Mouse (Mus musculus) cerebellum, adult 18-20 months (tissue): Measurements from ENCODE around the gene Ccdc183.

Experiments used
- DNase-seq, 2 experiments: peaks; one replicate each; pipeline ENCODE4 v3.0.0; 2021

Ccdc183 gene

DNA sequence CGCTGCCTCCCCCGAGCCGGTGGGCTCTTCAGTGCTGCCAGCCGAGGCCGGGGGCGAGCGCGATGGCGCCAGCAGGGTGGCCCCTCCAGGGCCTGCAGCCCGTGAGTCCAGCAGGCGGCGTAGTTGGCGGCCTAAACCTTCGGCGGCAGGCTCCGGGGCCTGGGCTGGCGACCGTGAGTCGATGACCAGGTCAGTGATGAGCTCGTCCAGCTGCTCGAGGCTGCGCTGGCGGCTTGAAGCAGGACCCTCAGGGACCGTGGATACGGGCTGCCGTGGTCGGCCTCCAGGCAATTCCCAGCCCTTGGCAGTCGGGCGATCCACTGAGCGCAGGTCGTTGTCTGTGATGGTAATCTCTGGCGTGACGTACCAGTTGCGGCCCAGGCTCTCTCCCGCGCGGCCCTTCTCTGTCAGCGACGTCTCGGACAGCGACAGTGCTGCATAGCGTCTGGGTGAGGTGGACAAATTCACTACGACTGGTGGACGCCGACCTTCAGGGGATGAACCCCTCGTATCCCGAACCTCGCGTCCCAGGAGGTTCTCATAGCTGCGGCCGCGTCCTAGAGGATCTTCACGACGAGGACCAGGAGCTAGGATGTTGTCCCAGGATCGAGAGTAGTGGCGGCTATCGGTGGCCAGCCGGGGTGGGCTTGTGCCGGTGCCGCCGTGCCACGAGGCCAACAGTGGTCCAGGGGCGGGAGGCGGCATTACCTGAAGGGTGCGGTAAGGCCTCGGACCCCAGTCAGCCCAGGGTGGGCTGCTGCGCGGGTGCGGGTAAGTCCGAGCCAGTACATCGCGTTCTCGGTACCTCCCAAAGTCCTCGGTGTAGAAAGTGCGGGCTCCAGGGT is 39.3 kb downstream of the Ccdc183 start:
- peak; percentile 24 to 64 for DNase-seq

DNA sequence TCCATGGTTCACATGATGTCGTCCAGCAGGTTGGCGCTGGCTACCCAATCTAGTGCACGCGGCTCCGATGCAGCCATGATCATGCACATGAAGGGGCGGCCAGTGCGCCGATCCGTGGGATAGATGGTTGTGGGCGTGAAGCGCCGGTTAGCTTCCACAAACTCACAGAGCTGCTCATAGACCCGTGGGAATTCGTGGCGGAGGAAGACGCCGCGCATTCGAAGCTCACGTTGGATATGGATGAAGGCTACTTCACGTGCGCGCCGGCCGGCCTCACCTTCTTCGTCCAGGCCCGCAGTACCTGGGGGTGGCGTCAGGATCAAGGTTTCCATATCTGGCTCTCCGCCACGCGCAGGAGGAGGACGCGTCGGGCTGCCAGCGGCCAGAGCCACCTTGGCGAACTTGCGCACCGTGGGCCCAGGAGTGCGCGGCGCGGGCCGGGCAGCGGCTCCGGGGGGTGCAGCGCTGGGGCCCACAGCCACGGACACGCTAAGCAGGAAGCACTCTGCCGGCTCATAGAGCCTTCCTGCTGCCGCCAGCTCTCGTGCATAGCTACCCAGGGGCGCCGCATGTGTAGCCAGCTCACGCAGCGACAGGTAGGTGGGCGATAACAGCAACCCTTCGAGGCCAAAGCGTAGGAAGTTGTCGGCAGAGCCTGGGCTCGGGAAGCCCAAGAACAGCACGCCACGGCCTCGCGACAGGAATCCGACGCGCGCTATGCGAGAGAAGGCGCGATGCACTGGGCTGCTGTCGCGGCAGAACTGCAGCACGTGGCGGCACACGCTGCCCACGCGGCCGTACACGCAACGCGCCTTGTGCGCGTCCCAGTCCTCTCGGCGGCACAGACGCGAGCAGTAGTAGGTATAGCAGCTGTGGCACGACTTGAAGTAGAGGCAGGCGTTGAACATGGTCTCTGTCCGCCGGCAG is 40.2 kb downstream of the Ccdc183 start:
- DNase-seq = peak; percentile 33 to 64

DNA sequence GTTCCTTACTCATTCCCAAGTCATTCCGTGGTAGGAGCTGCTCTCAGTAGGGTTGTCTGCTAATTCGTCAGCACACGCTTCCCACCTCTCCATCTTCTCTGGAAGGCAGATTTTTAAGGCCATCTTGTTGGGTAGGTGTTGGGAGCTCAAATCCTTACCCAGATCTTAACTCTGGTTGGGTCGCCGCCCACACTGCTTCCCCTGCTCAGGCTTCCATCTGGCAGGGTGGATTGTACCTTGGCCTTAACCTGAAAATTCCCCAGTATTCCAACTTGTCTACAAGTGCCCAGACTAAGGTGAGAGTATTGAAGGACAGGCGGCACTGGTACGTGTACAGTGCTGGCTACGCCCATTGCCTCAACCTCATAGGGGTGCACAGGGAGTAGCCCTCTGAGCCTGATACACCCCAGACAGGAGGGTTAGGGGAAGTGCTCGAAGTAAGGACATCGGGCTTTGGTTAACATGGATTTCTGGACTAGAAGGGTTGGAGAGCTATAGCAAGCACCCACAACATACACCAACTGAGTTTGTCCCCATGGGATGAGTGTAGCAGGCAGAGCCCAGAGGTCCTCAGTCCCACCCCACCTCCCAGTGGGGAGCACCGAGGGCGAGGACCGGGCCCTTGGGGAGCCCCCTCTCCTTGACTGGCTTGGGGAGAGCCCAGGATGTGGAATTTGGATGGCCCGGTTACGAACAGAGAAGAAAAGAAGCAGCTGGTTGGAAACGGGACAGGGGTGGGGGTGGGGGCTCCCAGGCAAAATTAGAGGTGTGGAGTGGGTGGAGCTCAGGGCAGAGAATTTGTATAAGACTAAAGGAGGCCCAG is 41.2 kb downstream of the Ccdc183 start:
- peak; percentile 25 to 45 for DNase-seq

DNA sequence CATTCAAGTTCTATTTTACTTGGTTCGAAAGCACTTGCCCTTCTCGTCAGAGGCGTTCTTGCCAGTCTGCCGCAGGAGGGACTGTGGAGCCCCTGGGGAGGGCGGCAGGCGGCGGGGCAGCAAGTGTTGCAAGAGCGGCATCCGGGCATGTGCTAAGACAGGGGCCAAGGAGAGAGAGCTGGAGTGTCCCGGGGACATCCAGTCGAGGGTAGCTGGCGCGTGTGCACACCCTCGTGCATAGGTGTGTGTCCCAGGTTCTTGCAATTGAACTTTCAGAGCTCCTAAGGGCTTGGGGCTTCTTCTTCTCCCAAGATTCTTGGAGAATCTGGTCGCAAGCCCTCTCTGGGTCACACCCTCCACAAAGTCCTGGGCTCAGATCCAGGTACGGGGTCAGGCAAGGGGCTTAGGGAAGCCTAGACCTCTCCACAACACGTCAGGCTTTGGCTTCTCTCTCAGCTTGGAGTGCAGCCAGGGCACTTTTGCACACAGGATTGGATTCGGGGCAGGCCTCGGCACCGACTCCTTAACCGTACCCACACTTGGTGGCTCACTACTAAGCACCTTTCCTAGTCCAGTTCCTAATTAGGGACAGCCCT is 41.9 kb downstream of the Ccdc183 start:
- DNase-seq = peak; percentile 64 to 72

DNA sequence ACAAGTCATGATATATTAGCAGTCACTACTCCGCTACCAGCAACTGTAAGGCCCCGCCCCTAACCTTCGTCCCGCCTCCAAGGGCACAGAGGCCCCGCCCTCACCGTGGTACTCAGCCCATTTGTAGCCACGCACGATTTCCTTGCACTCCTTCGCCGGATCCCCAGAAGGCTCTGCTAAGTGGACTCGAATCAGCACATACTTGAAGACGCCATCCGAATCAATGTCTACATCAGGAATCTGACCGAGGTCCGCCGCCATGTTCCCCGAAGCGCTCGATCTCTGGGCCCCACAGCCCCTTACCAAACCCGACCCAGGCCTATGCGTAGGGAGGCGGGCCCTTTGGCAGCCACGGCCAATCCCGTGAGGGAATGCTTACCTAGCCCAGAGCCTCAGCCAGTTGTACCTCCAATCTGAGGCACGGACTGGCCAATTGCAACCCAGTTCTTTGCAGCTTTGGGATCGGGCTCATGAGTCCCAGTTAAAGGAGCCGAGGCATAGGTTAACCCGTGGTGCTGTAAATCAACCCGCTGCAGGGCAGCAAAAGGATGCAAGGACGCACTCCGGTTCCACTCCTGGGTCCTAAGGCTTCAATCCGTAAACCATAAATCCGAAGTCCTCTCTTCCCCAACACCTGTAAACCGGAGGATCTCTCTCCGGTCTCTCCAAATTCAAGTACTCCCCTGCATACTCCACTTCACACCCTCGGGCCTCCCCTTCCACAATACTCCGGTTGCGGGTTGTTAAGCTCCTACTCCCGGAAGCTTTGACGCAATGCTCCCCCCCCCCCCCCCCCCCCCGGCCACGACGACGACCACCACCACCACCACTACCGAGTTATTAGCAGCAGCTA is 42.7 kb downstream of the Ccdc183 start, which contains the start of the genes Mamdc4 and Phpt1:
Gene Mamdc4, minus strand, starts transcription at position 267 of the 853 bp plus-strand sequence.
Gene Phpt1, minus strand, starts transcription at position 646 of the 853 bp plus-strand sequence.
- peak; percentile 93 to 97 for DNase-seq

DNA sequence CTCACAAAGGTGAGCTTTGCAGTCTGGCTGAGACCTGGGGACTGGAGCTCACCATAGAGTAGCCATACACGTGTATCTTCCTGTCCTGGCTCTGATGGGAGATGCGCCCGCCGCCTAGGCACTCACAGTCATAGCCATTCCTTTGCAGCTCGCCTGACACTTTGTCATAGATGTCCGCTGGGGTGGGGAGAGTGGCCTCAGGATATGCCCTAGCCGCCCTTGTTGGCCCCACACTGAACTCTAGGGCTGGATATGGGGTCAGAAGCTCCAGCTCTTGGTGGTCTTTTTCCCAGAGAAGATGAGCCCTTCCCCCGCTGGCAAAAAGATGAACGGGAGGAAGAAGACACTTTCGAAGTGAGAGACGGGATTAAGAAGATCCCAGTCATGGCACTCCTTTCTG is 43.3 kb downstream of the Ccdc183 start:
- peak in 1 of 2 experiments; percentile 50 for DNase-seq

DNA sequence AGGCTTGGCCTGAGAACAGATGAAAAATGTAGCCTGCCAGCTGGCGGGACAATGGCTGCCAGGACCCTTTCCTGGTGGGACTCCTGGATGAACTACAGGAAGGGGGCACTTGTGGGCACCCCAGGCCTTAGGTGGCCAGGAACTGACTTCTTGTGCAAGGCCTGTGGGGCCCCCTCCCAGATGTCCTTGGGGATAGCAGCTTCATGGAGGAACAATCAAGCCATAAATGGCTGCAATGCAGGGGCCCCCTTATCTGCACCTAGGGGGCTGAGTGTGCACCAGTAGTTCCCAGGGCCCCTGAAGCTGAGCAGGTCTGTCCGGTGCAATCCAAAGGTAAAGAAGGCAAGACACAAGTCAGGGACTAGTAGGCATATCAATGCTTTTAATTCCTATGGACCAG is 44.4 kb downstream of the Ccdc183 start:
- DNase-seq = no peak

DNA sequence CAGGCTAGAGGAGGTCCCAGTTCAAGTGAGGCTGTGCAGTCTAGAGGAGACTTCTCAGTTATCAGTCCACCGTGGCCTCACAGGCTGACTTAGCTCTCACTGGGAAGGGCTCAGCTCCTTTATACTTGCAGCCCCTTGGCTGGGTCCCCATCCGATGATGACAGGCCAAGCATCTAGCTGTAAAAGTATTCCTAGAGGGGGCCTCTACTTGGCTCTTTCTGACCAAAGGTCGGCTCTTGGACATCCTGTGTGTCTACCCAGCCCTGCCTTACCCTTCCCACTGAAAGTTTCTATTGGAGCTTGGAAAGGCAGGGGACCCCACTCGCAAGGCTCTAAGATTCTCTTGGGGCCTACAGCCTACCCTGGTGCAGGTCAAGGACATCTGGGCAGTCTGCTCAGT is 46.3 kb downstream of the Ccdc183 start:
- DNase-seq = no peak

DNA sequence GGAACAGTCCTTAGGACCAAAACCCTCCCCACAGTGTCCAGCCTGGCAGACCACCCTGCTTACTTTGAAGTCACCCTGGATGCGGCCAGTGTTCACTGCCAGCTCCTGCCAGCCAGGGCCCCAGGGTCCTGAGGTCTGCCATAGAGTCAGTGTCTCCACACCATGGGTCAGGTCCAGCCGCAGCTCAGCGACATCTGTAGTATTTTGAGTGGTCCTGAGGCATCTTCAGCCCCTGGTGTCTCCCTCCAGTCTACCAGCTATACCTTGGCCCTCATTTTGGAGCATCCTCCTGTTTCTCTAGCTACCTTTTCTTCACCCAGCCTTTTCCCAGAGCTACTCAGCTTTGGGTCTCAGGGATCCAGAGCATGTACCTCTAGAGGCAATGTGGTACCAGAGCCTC is 48.2 kb downstream of the Ccdc183 start:
- DNase-seq = no peak

DNA sequence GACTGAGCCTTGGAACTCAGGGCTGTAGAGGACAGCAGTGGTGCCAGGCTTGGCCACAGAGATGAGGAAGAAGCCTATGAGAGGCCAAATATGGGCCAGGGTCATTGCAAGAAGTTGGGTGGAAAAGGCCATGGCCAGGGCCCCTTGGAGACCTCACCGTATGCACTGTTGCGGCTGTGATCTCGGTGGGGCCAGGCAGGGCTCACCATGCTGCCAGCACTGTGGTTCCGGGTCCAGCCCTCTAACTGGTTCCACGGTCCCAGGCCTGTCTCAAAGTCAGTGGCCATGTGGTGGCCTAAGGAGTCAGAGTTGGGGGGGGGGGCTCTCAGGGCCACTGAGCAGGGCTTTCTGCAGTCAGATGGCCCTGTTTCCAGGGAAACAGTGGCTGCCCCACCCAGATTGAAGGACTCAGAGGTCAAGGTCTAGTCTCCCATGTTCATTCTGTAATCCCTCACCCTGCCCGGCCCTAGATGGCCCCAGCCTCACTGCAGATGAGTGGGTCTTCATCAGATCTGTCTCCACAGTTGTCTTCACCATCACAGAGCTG is 48.9 kb downstream of the Ccdc183 start:
- no peak for DNase-seq

DNA sequence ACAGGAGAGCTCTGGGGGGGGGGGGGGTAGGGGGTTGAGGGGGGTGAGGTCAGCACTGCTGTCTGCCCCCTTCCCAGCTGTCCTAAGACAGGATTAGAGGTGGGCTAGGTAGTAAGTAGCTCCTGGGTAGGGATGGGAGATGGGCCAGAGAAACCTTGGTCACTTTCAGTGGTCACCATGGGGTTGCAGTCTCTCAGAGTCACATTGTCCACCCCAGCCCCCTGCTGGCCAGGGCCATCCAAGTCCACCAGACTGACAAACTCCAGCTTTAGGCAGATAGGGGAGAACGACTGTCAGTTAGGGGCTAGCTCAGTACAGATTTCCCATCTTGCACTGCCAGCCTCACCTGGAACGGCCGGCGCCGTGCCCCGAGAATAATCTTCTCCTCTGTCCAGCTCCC is 50.9 kb downstream of the Ccdc183 start:
- DNase-seq = peak in 1 of 2 experiments; percentile 18

DNA sequence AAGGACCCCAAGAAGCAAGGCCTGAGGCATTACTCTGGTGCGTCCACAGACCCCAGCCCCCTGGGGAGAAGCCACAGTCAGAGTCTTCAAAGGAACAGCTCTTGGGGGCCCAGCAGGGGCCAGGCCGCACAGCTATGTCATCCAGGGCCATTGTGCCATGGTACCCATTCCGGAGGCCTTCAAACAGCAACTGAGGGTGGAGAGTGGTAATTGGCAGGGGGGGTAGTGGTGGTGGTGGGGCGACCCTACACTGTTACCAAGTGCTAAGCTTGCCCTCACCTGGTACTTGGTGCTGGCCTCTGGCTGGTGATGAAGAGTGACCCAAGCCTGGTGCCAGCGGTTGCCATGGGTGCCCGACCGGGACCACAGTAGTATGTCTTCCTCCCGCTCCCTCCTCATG is 51.7 kb downstream of the Ccdc183 start:
- peak in 1 of 2 experiments; percentile 17 for DNase-seq

DNA sequence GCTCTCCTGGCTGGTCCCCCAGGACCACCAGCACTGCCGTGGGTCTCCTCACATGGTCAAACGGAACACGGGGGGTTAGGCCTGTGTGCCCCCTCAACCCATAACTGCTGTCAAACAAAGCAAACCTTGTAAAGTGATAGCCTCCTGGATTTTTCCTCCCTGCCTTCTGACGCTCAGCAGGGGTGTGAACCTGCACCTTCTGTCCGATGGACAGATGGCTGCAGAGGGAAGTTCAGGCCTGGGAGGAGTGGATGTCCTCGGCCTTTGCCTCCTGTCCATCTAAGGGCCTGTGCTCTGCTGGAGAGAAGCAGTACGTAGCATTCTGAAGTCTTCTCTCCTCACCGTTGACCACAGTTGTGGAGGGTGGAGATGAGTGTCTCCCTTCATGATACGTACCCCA is 55.5 kb downstream of the Ccdc183 start:
- peak; percentile 82 to 84 for DNase-seq

DNA sequence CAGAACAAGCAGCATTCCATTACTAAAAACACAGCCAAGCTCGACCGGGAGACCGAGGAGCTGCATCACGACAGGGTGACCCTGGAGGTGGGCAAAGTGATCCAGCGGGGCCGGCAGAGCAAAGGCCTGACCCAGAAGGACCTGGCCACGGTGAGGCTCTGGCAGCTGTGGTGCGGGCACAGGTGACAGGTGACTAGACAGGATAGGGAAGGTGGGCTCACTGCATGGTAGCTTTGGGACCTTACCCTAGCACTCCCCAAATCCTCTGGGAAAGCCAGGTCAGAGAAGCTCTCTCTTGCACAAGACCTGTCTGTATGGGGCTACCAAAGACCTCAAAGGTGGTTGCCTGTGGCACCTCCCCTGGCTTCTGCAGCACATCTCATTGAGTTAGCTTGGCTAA is 56.9 kb downstream of the Ccdc183 start:
- DNase-seq = peak in 1 of 2 experiments; percentile 28

DNA sequence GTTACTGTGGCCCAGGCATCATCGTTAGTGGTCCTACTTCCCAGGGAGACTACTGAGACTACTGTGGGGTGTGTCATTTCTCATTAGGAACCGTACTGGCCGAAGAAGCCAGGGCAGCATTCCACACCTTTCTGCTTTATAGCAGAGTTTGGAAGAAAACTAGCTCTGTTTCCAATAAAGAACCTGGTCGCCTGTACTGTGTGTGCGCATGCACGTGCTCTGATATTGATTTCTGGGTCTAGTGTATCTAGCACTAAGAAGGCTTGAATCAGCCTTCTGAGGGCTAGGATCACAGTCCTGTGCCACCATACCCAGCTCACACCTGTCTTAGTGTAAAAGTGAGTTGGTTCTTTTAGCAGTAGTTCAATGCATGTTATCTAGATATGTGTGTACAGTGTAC is 58.7 kb downstream of the Ccdc183 start:
- no peak for DNase-seq
